Mouse (Mus musculus): ENCODE results near the gene Rbbp7. TPM values are rescaled to one million over a fixed set of nuclear protein-coding genes. Genes with fewer than 3 reads are reported as not detected.
A peak's percentile ranks its signal among the peaks of the same experiment; 100 is the strongest.

Rbbp7 gene
- polyA plus RNA-seq (2015; fragmentation: Nextera tagmentation; extraction: Ambion mirVana), result 194 and 217 TPM in 2 replicates

- ATAC-seq, result peak; percentile 95
- H3K4me1 ChIP-seq (ENCODE audit: insufficient read depth), result 0 out of 2 replicates have a peak, but pooled peaks cover 4% of the 10 kb centered on the region
- H3K4me3 ChIP-seq (ENCODE audit: low read depth, low read length), result peak within 1 kb of the TSS; percentile 80
- TF ChIP-seq EP300 (IDR thresholded peaks at IDR 0.05; ENCODE audit: low read depth) (no peak), CTCF (IDR thresholded peaks at IDR 0.05; ENCODE audit: low read depth) (no peak)
- H3K4me2 ChIP-seq (ENCODE audit: low read depth, low read length), result peak within 1 kb of the TSS; percentile 74
- WGBS (ENCODE audit: insufficient replicate concordance), result 25% methylated on average over 29 of the region's 100 CpGs
- H3K9me3 ChIP-seq (ENCODE audit: low read length), result no peaks in the 10 kb centered on the region
- H3K27me3 ChIP-seq (ENCODE audit: insufficient read depth, low read length), result no peaks in the 10 kb centered on the region
- peaks cover 4% of the 10 kb centered on the region; the same call in 1 of the 2 replicates for H3K36me3 ChIP-seq (replicated peaks; ENCODE audit: insufficient read depth, low read length)
- peak within 1 kb of the TSS; percentile 95 for H3K27ac ChIP-seq (ENCODE audit: low read depth)
- H3K9ac ChIP-seq (replicated peaks), result peak within 1 kb of the TSS; percentile 84
- DNase-seq, result peak; percentile 94
Observed at GRCm38 (mm10) chrX:162760115-162760942, at the start of gene Rbbp7. TSS of gene Rbbp7 (plus strand) at chrX:162760402.

GRCm38 (mm10) chrX:162717837-162718236 is 42.4 kb upstream of the Rbbp7 start:
- WGBS (ENCODE audit: insufficient replicate concordance), result 25% methylated on average over 5 of the region's 5 CpGs
- Histone ChIP-seq H3K27me3 (ENCODE audit: insufficient read depth, low read length) (no peaks in the 10 kb centered on the region), H3K4me1 (ENCODE audit: insufficient read depth) (no peaks in the 10 kb centered on the region)

GRCm38 (mm10) chrX:162719615-162720014 is 40.6 kb upstream of the Rbbp7 start:
- no peaks in the 10 kb centered on the region for H3K4me1 ChIP-seq (ENCODE audit: insufficient read depth)
- ATAC-seq (no peak), DNase-seq (peak; percentile 50)
- no peak overlapping the region for H3K27ac ChIP-seq (ENCODE audit: low read depth)
- no peaks in the 10 kb centered on the region for H3K27me3 ChIP-seq (ENCODE audit: insufficient read depth, low read length)
- no peaks in the 10 kb centered on the region for H3K36me3 ChIP-seq (replicated peaks; ENCODE audit: insufficient read depth, low read length)
- H3K9me3 ChIP-seq (ENCODE audit: low read length), result no peaks in the 10 kb centered on the region
- no peak overlapping the region for H3K9ac ChIP-seq (replicated peaks)
- WGBS (ENCODE audit: insufficient replicate concordance), result 33% methylated on average over 2 of the region's 2 CpGs
- TF ChIP-seq EP300 (IDR thresholded peaks at IDR 0.05; ENCODE audit: low read depth) (no peak), CTCF (IDR thresholded peaks at IDR 0.05; ENCODE audit: low read depth) (peak; percentile 77)
- no peak overlapping the region for H3K4me2 ChIP-seq (ENCODE audit: low read depth, low read length)
- H3K4me3 ChIP-seq (ENCODE audit: low read depth, low read length), result no peak overlapping the region

More at GRCm38 (mm10) chrX:162717837-162718236, 42.4 kb upstream of the Rbbp7 start:
- Histone ChIP-seq H3K9ac (replicated peaks) (no peak overlapping the region), H3K36me3 (replicated peaks; ENCODE audit: insufficient read depth, low read length) (no peaks in the 10 kb centered on the region), H3K4me3 (ENCODE audit: low read depth, low read length) (no peak overlapping the region), H3K9me3 (ENCODE audit: low read length) (no peaks in the 10 kb centered on the region), H3K27ac (ENCODE audit: low read depth) (no peak overlapping the region), H3K4me2 (ENCODE audit: low read depth, low read length) (no peak overlapping the region)
- peak; percentile 61 for DNase-seq
- peak; percentile 50; the same call in 1 of the 2 replicates for ATAC-seq
- TF ChIP-seq EP300 (IDR thresholded peaks at IDR 0.05; ENCODE audit: low read depth) (no peak), CTCF (IDR thresholded peaks at IDR 0.05; ENCODE audit: low read depth) (peak; percentile 71)

GRCm38 (mm10) chrX:162727367-162727777 is 32.8 kb upstream of the Rbbp7 start:
- Histone ChIP-seq H3K27me3 (ENCODE audit: insufficient read depth, low read length) (no peaks in the 10 kb centered on the region), H3K4me2 (ENCODE audit: low read depth, low read length) (0 out of 2 replicates have a peak overlapping the region, but pooled peaks have one; percentile 13), H3K36me3 (replicated peaks; ENCODE audit: insufficient read depth, low read length) (no peaks in the 10 kb centered on the region), H3K4me3 (ENCODE audit: low read depth, low read length) (no peak overlapping the region), H3K27ac (ENCODE audit: low read depth) (peak overlapping the region; percentile 66), H3K9ac (replicated peaks) (no peak overlapping the region), H3K4me1 (ENCODE audit: insufficient read depth) (no peaks in the 10 kb centered on the region), H3K9me3 (ENCODE audit: low read length) (no peaks in the 10 kb centered on the region)
- 46% methylated on average over 13 of the region's 13 CpGs for WGBS (ENCODE audit: insufficient replicate concordance)
- TF ChIP-seq EP300 (IDR thresholded peaks at IDR 0.05; ENCODE audit: low read depth) (no peak), CTCF (IDR thresholded peaks at IDR 0.05; ENCODE audit: low read depth) (no peak)
- ATAC-seq (peak; percentile 50; the same call in 1 of the 2 replicates), DNase-seq (peak; percentile 22)

GRCm38 (mm10) chrX:162727795-162728194 is 32.4 kb upstream of the Rbbp7 start:
- H3K4me2 ChIP-seq (ENCODE audit: low read depth, low read length), result 0 out of 2 replicates have a peak overlapping the region, but pooled peaks have one; percentile 13

GRCm38 (mm10) chrX:162728228-162728627 is 32.0 kb upstream of the Rbbp7 start:
- H3K27ac ChIP-seq (ENCODE audit: low read depth), result 0 out of 2 replicates have a peak overlapping the region, but pooled peaks have one; percentile 66
- TF ChIP-seq EP300 (IDR thresholded peaks at IDR 0.05; ENCODE audit: low read depth) (no peak), CTCF (IDR thresholded peaks at IDR 0.05; ENCODE audit: low read depth) (no peak)

More at GRCm38 (mm10) chrX:162727795-162728194, 32.4 kb upstream of the Rbbp7 start:
- no peak for ATAC-seq
- DNase-seq, result no peak
- Histone ChIP-seq H3K4me1 (ENCODE audit: insufficient read depth) (no peaks in the 10 kb centered on the region), H3K27ac (ENCODE audit: low read depth) (peak overlapping the region; percentile 66), H3K9me3 (ENCODE audit: low read length) (no peaks in the 10 kb centered on the region), H3K36me3 (replicated peaks; ENCODE audit: insufficient read depth, low read length) (no peaks in the 10 kb centered on the region), H3K9ac (replicated peaks) (no peak overlapping the region), H3K4me3 (ENCODE audit: low read depth, low read length) (no peak overlapping the region), H3K27me3 (ENCODE audit: insufficient read depth, low read length) (no peaks in the 10 kb centered on the region)
- 54% methylated on average over 9 of the region's 9 CpGs for WGBS (ENCODE audit: insufficient replicate concordance)
- no peak for TF ChIP-seq EP300 (IDR thresholded peaks at IDR 0.05; ENCODE audit: low read depth)
- TF ChIP-seq CTCF (IDR thresholded peaks at IDR 0.05; ENCODE audit: low read depth), result no peak

More at GRCm38 (mm10) chrX:162728228-162728627, 32.0 kb upstream of the Rbbp7 start:
- H3K4me2 ChIP-seq (ENCODE audit: low read depth, low read length), result no peak overlapping the region
- no peak for ATAC-seq
- 47% methylated on average over 7 of the region's 7 CpGs for WGBS (ENCODE audit: insufficient replicate concordance)
- H3K4me1 ChIP-seq (ENCODE audit: insufficient read depth), result no peaks in the 10 kb centered on the region
- H3K9me3 ChIP-seq (ENCODE audit: low read length), result no peaks in the 10 kb centered on the region
- H3K4me3 ChIP-seq (ENCODE audit: low read depth, low read length), result no peak overlapping the region
- no peaks in the 10 kb centered on the region for H3K27me3 ChIP-seq (ENCODE audit: insufficient read depth, low read length)
- no peak for DNase-seq
- no peaks in the 10 kb centered on the region for H3K36me3 ChIP-seq (replicated peaks; ENCODE audit: insufficient read depth, low read length)
- no peak overlapping the region for H3K9ac ChIP-seq (replicated peaks)
